Mouse (Mus musculus): ENCODE data around the gene Daw1. TPM values are rescaled to one million over a fixed set of nuclear protein-coding genes. Genes with fewer than 3 reads are reported as not detected.

The Daw1 gene
- total RNA-seq, 2 experiments from 2014 or later = 0.46 to 0.53 TPM

DNA sequence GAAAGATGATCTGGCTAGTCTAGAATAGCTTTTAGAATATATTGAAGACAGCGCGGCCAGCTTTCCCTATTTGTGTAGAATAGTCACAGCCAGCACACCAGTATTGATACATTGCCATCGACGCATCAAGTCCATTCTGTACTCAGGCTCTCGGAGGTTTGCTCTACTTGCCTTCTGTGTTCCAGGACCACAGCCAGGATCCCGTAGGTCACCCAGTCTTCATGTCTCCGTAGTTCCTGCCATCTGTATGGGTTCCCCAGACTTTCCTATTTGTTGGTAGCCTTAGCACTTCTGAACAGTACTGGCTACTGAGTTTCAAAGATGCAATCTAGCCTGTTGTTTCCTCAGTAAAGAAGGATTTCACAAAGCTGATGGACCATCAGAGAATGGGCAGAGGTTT is 20.0 kb downstream of the Daw1 start:
- no peak for DNase-seq (ENCODE audit: low spot score in 2 of 2)
- intact Hi-C loops (cut with DNase I) = no loop called here

DNA sequence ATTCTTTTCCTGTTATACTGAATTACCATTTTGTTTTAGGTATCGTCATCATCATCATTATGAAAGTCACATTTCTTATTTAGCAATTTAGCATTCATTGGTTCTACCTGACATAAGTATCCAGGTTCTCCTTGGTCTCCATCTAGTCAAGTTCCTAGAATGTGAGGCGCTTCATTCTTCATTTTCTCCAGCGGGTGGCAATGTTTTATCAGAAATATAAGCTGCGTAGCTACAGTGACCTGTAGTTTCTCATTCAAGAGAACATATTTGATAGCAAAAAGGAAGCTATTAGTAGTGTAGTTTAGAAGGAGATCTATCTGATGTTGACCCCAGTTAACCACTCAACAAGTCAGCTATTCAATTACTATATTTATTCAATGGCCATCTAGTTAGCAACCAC is 21.9 kb downstream of the Daw1 start:
- intact Hi-C loops (cut with DNase I) = loop anchor here (5.0 to 10.0 kb wide), 2 partner anchors 117 to 536 kb away; partner anchors contain the start of gene Krtap28-13
- DNase-seq (ENCODE audit: low spot score in 2 of 2) = peak; percentile 41 to 45

DNA sequence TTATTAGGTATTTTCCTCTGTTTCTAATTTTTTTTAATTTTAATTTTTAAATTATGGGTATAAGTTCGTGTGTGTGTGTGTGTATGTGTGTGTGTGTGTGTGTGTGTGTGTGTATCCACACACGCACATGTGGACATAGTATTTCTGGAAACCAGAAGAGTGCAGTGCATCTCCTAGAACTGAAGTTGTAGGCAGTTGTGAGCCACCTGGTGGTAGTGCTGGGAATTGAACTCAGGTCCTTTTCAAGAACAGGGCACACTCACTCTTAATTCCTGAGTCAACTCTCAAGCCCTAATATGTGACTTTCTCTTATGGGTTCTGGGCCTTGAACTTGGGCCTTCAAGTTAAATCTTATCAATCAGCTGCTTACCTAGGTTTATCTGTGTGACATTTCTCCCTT is 27.6 kb downstream of the Daw1 start:
- intact Hi-C loops (cut with DNase I) = loop anchor here (2.0 to 10.0 kb wide), 2 partner anchors 122 to 400 kb away; partner anchors contain the start of gene Krtap28-13
- DNase-seq (ENCODE audit: low spot score in 2 of 2) = peak; percentile 54 to 66

DNA sequence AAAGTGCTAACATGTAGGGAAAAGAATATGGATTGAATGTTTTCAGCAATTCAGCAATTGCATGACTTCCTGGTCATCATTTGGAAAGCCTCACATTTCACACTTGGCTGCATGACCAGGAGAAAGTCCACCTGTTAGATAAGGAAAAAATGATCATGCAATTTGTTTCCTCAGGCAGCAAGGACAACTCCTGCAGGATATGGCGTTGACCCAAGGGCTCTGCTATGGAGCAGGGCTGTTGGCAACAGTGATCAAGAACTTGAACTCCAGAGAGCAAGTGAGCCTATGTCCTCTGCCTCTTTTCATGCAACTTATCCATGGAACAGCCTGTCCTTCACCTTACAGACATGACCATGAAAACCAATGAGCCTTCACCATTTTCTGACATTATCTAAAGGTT is 50.4 kb downstream of the Daw1 start:
- intact Hi-C loops (cut with DNase I) = no loop called here
- DNase-seq (ENCODE audit: low spot score in 2 of 2) = no peak

DNA sequence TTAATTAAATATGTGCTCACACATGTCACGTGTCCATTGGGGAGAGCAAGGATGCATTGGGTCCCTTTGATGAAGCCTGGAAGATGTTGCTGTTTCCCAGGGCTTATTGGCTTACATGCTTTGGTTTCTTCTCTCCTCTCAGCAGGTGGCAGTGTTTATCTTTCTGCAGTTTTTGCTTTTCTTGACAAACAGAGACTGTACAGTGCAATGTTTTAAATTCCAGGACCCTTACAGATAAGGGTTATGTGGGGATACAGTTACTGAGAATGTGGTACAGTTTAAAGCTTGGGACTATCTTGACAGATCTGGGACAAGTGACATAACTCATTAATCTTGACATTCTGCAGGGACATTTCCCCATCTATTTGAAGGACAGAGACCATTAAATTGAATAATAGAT is 58.7 kb downstream of the Daw1 start:
- intact Hi-C loops (cut with DNase I) = loop anchor here (2.0 to 5.0 kb wide), 2 partner anchors 189 to 499 kb away; partner anchors contain the start of gene Sphkap
- DNase-seq (ENCODE audit: low spot score in 2 of 2) = peak; percentile 49 to 50

DNA sequence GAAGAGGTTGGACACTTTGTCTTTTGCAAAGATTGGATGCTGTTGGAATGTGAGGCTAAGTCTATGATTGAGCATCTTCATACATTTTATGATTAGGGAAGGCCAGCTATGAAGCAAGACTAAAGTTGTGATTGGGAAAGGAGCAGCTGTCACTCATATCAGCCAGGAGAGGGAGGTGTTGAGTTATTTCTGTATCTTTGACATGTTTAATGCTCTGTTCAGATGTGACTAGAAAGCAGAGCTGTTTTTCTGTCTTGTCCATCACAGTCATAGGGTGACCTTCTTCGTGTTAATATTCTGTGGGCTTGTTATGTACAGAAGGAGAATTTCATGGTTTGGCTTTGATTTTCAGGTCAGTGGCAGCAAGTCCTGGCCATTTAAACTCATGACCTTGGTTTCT is 63.5 kb downstream of the Daw1 start:
- no peak for DNase-seq (ENCODE audit: low spot score in 2 of 2)
- intact Hi-C loops (cut with DNase I) = no loop called here

DNA sequence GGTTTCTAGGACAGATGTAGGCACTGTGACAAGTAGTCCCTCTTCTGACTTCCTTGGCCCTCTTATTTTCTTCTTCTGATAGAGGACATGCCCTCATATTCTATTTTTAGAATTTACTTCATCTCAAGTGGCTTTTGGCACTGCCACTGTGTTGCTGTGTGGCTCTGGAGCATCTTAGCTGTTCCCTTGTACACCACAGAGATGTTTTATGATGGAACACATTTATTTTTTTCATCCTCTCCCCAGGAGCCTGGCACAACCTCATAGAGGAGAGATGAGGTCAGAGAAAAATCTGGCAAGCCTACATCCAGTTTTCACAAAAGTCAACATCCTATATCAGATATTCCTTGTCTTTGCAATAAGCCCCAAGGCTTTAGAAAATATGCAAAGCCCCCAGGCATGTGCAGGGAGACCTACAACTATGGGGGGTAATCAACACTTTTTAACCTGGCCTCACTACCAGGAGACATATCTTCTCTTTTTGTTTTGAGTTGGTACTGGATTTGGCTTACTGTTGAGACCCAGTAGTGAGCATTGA is 64.9 kb downstream of the Daw1 start:
- DNase-seq (ENCODE audit: low spot score in 2 of 2) = no peak
- intact Hi-C loops (cut with DNase I) = no loop called here

DNA sequence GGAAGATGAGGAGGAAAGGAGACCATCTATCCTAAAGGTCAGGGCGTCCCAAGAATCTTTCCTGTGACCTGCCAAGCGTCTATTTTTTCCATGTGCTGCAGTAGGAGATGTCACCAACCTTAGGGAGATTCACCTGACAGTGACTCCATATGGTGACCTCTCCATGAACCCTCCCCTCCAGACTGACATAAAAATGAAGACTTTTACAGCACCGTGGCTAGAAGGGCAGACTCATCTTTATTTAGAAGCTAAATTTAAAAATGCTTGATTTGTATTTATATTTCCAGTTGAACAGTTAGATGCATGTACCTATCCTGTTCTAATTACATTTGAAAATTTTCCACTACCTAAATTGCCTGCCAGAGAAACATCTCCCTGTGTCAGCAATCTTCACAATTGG is 68.4 kb downstream of the Daw1 start:
- intact Hi-C loops (cut with DNase I) = no loop called here
- DNase-seq (ENCODE audit: low spot score in 2 of 2) = no peak

DNA sequence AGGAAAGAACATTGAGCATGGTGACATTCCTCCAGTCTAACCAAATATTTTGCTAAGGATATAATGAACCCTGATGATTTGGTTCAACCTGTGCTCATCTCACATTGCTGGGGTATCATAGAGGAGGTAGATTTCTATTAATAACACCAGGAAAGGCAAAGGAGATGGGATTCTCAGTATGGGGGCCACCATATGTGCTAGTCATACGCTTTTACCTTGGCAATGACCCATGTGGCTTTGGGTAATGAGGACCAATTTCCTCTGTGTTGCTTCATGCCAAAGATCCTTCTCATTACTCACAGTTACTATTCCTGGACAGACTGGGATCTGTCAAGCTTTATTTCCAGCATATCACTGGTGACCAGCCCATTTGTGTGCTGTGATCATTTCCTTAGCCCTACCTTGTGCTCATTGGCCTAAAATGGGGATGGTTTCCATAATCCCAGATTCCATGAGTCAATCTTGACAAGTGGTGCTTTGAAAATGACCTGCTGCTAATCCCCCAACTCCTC is 88.7 kb downstream of the Daw1 start:
- intact Hi-C loops (cut with DNase I) = no loop called here
- no peak for DNase-seq (ENCODE audit: low spot score in 2 of 2)

DNA sequence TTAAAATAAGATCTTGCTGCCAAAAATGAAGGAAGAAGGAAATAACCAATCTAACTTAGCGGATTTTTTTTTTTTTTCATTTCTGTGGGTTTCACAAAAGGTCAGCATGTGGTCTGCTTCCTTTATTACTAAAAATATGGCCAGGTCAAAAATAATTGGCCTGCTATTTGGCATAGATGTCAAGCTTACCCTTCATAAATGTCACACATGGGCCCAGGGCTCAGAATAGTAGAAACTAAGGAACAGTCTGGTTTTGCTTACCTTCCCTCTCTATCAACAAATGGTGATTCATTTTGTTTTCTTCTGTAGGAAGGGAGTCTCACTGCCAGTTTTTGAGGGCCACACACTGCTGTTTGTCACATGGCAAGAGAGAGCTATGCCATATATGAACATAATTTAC is 92.2 kb downstream of the Daw1 start:
- DNase-seq (ENCODE audit: low spot score in 2 of 2) = no peak
- intact Hi-C loops (cut with DNase I) = no loop called here

Other genes starting within 250 kb of the Daw1 start
- gene A030005L19Rik, start 246.4 kb upstream of the Daw1 start, total RNA-seq (2021) = not detected
- not detected for gene A030014E15Rik, start 234.8 kb upstream of the Daw1 start, total RNA-seq (2021)
- gene Gm6217, start 228.4 kb upstream of the Daw1 start, total RNA-seq (2021) = not detected
- gene A030003K21Rik, start 216.4 kb upstream of the Daw1 start, total RNA-seq (2021) = not detected
- gene Gm7544, start 203.7 kb upstream of the Daw1 start, total RNA-seq (2021) = not detected
- gene Gm47955, start 199.5 kb upstream of the Daw1 start, total RNA-seq (2021) = not detected
- not detected for gene Gm47959, start 159.2 kb upstream of the Daw1 start, total RNA-seq (2021)
- 1 to 10 TPM; 2.1 to 2.5 TPM for gene Slc19a3, start 121.3 kb upstream of the Daw1 start, total RNA-seq (2021)
- gene Krtap28-10, start 117.3 kb upstream of the Daw1 start, total RNA-seq (2021) = not detected
- not detected for gene Gm47969, start 114.8 kb upstream of the Daw1 start, total RNA-seq (2021)
- gene A030005K14Rik, start 100.4 kb upstream of the Daw1 start, total RNA-seq (2021) = not detected
- gene Krtap28-13, start 98.8 kb upstream of the Daw1 start, total RNA-seq (2021) = not detected
- gene Ccl20, start 43.0 kb upstream of the Daw1 start, total RNA-seq (2021) = not detected
- 100 to 1,000 TPM; 210 to 246 TPM for gene Sphkap, start 248.4 kb downstream of the Daw1 start, total RNA-seq (2021)

Measured in left cerebral cortex, postnatal 14 days (tissue).